Mouse (Mus musculus) spleen, adult 2 months (tissue): ENCODE results near the gene Spi1. TPM values are rescaled to one million over a fixed set of nuclear protein-coding genes. Genes with fewer than 3 reads are reported as not detected.
A peak's percentile ranks its signal among the peaks of the same experiment; 100 is the strongest.

Experiments used
- DNase-seq, 2 experiments: peaks; one replicate each; pipeline versions ENCODE4 v3.0.0 to v3.0.0-alpha.2; 2012 to 2021; ENCODE audit warnings: low spot score in 2 of 2, low read depth in 1 of 2
- H3K27ac ChIP-seq: fragments of 200-500 bp; 2 replicates; pipeline ENCODE4 v1.5.1; 2012; ENCODE audit warnings: low read length, inconsistent platforms; ENCODE audit not compliant: insufficient read depth
- H3K27me3 ChIP-seq: fragments of 200-500 bp; 2 replicates; pipeline ENCODE4 v1.6.1; 2012; ENCODE audit warnings: mild to moderate bottlenecking, moderate library complexity, low read length, inconsistent platforms; ENCODE audit not compliant: control insufficient read depth, insufficient read depth
- H3K36me3 ChIP-seq: fragments of 200-500 bp; 2 replicates; pipeline ENCODE4 v1.6.1; 2012; ENCODE audit warnings: mild to moderate bottlenecking, low read length, inconsistent platforms; ENCODE audit not compliant: control insufficient read depth, insufficient read depth
- H3K4me1 ChIP-seq: fragments of 200-500 bp; 2 replicates; pipeline ENCODE4 v1.6.1; 2011; ENCODE audit warnings: inconsistent platforms; ENCODE audit not compliant: control insufficient read depth, insufficient read depth, insufficient read length
- H3K4me3 ChIP-seq: fragments of 200-500 bp; 2 replicates; pipeline ENCODE4 v1.5.1; 2011; ENCODE audit warnings: mild to moderate bottlenecking, inconsistent platforms; ENCODE audit not compliant: insufficient read depth, insufficient read length; ENCODE audit errors: extremely low read depth
- CTCF ChIP-seq: fragments of 200-500 bp; IDR thresholded peaks from 2 replicates; pipeline ENCODE4 v1.5.1; 2011; ENCODE audit warnings: mild to moderate bottlenecking, inconsistent platforms; ENCODE audit not compliant: insufficient read depth, insufficient read length, insufficient replicate concordance; ENCODE audit errors: extremely low read depth
- POLR2A ChIP-seq: fragments of 200-500 bp; IDR thresholded peaks from 2 replicates; pipeline ENCODE4 v1.6.1; 2011; ENCODE audit warnings: low read depth, low read length, inconsistent platforms
- WGBS: fragments of 180-500 bp; shearing (Covaris S2); methylation state at CpG from one replicate; pipeline ENCODE4 v1.1.7; 2018; 5-methylcytosine and 5-hydroxymethylcytosine counted together
- polyA plus RNA-seq: library from polyadenylated mRNA; depleted of rRNA; stranded (reverse); fragments of >200 nt; gene quantifications from 2 replicates; pipeline ENCODE4 v1.2.3, GENCODE M21; 2012

The Spi1 gene
- polyA plus RNA-seq, 1 experiment = 199 TPM

DNA sequence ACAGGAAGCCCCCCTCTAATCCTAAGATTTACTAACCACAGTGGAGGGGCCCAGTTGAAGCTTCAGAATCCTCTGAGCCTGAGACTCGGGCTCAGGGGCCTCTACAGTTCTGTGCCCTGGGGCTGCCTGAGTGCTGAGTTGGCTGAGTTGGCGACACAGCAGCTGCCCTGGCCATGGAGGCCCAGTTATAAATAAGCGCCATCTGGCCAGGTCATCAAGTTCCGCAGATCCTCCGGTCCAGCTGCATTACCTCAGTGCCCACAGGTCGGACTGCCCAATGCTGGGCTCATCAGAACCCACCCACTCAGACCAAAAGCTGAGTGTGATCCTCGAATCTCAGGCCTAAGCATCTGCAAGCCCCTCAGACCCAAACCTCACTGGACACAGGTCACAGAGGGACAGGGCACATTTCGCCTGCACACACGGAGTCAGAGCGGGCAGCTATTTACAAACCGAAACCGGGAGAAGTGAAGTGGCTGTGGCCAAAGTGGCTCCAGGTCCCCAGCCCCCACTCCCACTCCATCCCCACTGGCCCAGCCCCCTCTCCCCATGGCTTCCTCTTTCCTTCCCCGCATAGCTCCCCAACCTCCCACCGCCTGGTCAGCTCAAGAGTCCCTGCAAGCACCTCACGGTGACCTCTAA lies 2.1 kb downstream of the Spi1 start:
- H3K27ac ChIP-seq = peak overlapping the region; percentile 96
- H3K27me3 ChIP-seq = no peaks in the 10 kb centered on the region
- 64% methylated on average over 15 of the region's 15 CpGs for WGBS
- no peak for TF ChIP-seq CTCF
- TF ChIP-seq POLR2A = no peak
- no peaks in the 10 kb centered on the region for H3K36me3 ChIP-seq
- peak overlapping the region; percentile 11; the same call in 1 of the 2 replicates for H3K4me3 ChIP-seq
- peaks cover 50% of the 10 kb centered on the region for H3K4me1 ChIP-seq
- DNase-seq = no peak

DNA sequence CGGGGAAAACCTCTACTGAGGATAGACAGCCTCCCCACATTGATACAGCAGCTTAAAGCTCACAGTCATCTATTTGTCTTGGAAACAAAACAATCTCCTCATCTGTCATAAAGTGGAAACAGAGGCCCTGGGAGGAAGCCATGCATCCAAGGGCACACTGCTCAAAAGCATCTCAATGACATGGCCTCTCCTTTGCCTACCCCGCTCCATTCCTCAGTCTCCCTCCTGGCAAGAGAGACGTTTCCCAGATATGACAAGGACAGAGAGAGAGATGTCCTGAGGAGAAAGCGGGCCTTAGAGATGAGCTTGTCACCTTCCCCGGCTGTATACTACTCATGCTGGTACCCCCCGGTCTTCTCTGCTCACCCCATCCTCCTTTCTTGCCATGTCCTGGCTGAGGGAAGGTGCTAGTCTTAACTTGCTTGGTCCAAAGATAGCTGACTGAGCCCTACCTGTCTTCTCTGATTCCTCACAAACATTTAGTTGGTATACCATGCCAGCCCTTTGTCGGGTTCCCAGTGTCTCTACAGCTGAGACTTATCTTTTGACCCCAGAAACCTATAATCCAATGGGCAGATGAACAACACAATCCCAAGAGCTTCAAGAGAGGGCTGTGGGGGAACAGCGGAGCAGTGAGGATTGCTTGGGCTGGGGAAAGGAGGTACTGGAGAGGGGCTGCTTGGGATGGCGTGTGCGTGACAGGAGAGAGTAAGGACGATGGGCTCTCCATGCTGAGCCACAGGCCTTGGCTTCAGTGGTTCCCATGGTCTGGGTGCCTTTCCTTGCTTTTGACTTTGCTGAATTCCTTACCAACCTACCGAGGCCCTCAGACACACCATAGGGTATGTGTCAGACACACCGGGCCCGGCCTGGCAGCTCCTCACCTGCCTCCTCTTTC lies 3.6 kb downstream of the Spi1 start:
- Histone ChIP-seq H3K4me3 (no peak overlapping the region), H3K36me3 (no peaks in the 10 kb centered on the region), H3K27ac (peak overlapping the region; percentile 76), H3K4me1 (peaks cover 49% of the 10 kb centered on the region), H3K27me3 (no peaks in the 10 kb centered on the region)
- no peak for DNase-seq
- 87% methylated on average over 14 of the region's 14 CpGs for WGBS
- TF ChIP-seq POLR2A (no peak), CTCF (no peak)

DNA sequence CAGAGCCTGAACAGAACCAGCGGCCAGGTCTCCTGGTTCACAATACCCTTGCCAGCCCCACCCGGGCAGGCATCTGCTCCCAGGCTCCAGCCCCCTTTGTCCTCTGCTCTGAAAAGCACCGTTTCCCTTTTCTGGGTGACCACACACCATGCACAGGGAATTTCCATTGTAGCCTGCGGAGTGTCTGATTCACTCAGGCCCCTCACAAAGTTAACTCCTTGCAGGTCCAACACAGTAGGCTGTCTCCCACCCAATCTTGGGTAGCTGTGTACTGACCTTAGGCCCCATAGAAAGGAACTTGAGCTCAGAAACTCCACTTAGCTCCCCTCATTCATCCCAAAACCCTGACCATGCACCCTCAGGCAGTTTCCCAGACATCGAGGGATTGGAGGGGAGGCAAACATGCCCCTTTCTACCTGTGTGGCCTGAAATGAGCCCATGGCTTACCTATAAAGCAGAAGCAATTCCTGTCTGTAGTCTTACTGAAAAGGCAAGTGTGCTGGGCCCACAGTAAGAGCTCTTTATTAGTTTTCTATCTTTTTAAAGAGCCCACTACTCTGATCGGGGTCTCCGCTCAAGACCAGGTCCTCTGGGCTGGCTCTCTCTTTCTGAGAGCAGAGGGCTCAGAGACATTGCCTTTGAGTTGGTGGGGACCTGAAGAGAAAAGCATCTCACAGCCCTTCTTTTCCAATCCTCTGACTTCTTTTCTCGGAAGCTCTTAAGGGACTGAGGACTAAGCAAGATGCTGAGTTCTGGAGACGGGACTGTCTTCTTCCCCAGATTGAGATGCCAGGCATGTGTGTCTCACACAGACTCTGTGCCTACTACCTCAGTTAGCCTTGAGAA lies 4.4 kb downstream of the Spi1 start:
- Histone ChIP-seq H3K36me3 (no peaks in the 10 kb centered on the region), H3K4me3 (no peak overlapping the region), H3K27ac (peak overlapping the region; percentile 76), H3K4me1 (peaks cover 43% of the 10 kb centered on the region), H3K27me3 (no peaks in the 10 kb centered on the region)
- 79% methylated on average over 9 of the region's 9 CpGs for WGBS
- TF ChIP-seq POLR2A = no peak
- TF ChIP-seq CTCF = no peak
- no peak for DNase-seq

DNA sequence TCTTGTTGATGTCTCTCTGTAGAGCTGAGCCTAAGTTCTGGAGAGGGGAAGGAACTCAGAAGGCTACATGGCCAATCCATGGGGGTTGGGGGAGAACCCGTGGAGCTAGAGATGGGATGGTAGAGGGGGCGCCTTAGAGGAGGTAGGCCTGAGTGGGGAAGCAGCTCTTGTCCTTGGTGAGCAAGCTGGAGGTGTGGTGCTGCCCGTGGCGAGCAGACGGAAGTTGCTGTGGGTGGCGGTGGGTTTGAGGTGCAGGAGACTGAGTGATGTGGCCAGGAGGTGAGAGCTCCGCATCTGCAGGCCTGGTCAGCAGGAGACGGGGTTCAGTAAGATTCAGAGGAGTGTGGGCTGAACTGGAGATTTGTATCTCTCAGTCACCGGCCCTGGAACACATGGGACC lies 5.3 kb downstream of the Spi1 start:
- DNase-seq = no peak
- Histone ChIP-seq H3K4me1 (peaks cover 34% of the 10 kb centered on the region), H3K27me3 (no peaks in the 10 kb centered on the region), H3K4me3 (no peak overlapping the region), H3K36me3 (no peaks in the 10 kb centered on the region), H3K27ac (peak overlapping the region; percentile 54)
- TF ChIP-seq POLR2A (no peak), CTCF (no peak)
- WGBS = 19% methylated on average over 9 of the region's 9 CpGs

DNA sequence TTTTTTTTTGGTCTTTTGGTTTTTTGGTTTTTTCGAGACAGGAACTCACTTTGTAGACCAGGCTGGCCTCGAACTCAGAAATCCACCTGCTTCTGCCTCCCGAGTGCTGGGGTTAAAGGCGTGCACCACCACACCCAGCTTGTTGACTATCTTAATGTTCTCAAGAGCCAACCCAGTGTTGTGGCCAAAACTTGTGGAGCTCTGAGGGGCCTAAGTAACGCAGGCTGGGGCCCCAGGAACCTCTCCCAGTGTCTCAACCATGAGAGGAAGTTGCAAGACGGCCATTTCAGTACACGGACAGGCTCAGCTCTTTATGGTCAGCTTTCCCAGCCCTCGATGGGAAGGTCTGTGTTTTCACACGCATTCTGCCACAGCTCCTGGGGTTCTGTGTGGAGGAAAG lies 6.8 kb downstream of the Spi1 start:
- TF ChIP-seq CTCF = no peak
- TF ChIP-seq POLR2A = no peak
- no peak overlapping the region for H3K4me3 ChIP-seq
- no peaks in the 10 kb centered on the region for H3K36me3 ChIP-seq
- peak overlapping the region; percentile 69 for H3K27ac ChIP-seq
- no peaks in the 10 kb centered on the region for H3K27me3 ChIP-seq
- DNase-seq = no peak
- 57% methylated on average over 9 of the region's 9 CpGs for WGBS
- H3K4me1 ChIP-seq = peaks cover 19% of the 10 kb centered on the region; the same call in 1 of the 2 replicates

DNA sequence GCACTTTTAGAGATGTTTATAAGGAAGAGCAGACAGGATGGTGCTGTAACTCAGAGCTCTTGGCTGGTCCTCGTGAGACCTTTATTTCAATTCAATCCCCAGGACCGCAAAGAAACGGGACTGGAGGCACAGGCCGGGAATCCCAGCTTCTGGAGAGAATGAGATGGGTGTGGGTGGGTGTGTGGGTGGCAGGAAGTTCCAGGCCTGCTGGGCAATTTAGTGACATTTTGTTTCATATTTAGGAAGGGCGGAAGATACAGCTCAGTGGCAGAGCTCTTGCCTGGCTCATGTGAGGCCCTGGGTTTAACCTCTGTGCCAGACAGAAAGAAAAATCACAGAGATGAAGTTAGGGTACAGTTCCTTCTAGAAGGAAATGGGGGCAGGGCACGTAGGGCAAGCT lies 8.0 kb downstream of the Spi1 start:
- no peaks in the 10 kb centered on the region for H3K36me3 ChIP-seq
- no peak for DNase-seq
- peaks cover 19% of the 10 kb centered on the region; the same call in 1 of the 2 replicates for H3K4me1 ChIP-seq
- TF ChIP-seq POLR2A = no peak
- no peak for TF ChIP-seq CTCF
- peak overlapping the region; percentile 25; the same call in 1 of the 2 replicates for H3K27ac ChIP-seq
- no peak overlapping the region for H3K4me3 ChIP-seq
- no peaks in the 10 kb centered on the region for H3K27me3 ChIP-seq
- WGBS = 65% methylated on average over 6 of the region's 6 CpGs
